In genomic region chr15:89073993-89074603, GRCm38 (mm10) we compare ENCODE assay signal across 9 mouse cellular contexts. TPM values are rescaled to one million over a fixed set of nuclear protein-coding genes. Genes with fewer than 3 reads are reported as not detected.
DNase-seq lines count a peak whose midpoint lies in the region; ATAC-seq and TF ChIP-seq lines count a peak whose summit lies in the region.
"Had no signal": no experiment of that assay in that cellular context is flagged by ENCODE, and none has a peak within 500 bp of the region (broad histone marks: within the 10 kb centered on the region; RNA-seq: fewer than 3 reads in every experiment).

No protein-coding gene starts in this region.

- H3K9ac ChIP-seq in heart, embryonic 12.5 days: peak overlapping the region; percentile 37; the same call in 1 of the 2 replicates
- H3K9ac ChIP-seq in limb, embryonic 13.5 days: peak overlapping the region; percentile 92

- peak overlapping the region; percentile 86 for H3K4me2 ChIP-seq in heart, embryonic 12.5 days
- peak overlapping the region; percentile 95; the same call in 1 of the 2 replicates for H3K4me2 ChIP-seq in limb, embryonic 13.5 days (replicated peaks)

- H3K9me3 ChIP-seq in heart, embryonic 12.5 days (replicated peaks): no peaks in the 10 kb centered on the region
- no peaks in the 10 kb centered on the region for H3K9me3 ChIP-seq in limb, embryonic 13.5 days

- ATAC-seq in heart, embryonic 12.5 days (ENCODE audit: insufficient number of reproducible peaks, low FRiP score): no peak
- no peak for ATAC-seq in limb, embryonic 13.5 days (ENCODE audit: low FRiP score, low read depth)

- peaks cover 14% of the 10 kb centered on the region for H3K27me3 ChIP-seq in heart, embryonic 12.5 days (replicated peaks)
- H3K27me3 ChIP-seq in limb, embryonic 13.5 days: peaks cover 21% of the 10 kb centered on the region

- DNase-seq in layer of hippocampus, adult 2 months (ENCODE audit: low spot score in 2 of 2): no peak
- no peak for DNase-seq in layer of hippocampus, adult 11-12 months (ENCODE audit: low spot score)
- peak; percentile 70 for DNase-seq in brain, adult 2 months (ENCODE audit: low read depth, low spot score)
- DNase-seq in Muller cell, postnatal 12 days (ENCODE audit: inconsistent ontology term): no peak
- no peak for DNase-seq in adrenal gland, adult 8-10 months
- DNase-seq in spleen, postnatal 14 days (ENCODE audit: low spot score in 2 of 2): no peak
- DNase-seq: kidney, adult 11 months had no signal

- H3K4me3 ChIP-seq in layer of hippocampus, adult 2 months: no peak overlapping the region
- H3K4me3 ChIP-seq in heart, embryonic 12.5 days: no peak overlapping the region
- no peak overlapping the region for H3K4me3 ChIP-seq in limb, embryonic 13.5 days

- H3K36me3 ChIP-seq in heart, embryonic 12.5 days: no peaks in the 10 kb centered on the region
- H3K36me3 ChIP-seq in limb, embryonic 13.5 days: no peaks in the 10 kb centered on the region

- peaks cover 54% of the 10 kb centered on the region for H3K4me1 ChIP-seq in heart, embryonic 12.5 days (replicated peaks)
- H3K4me1 ChIP-seq in limb, embryonic 13.5 days: peaks cover 39% of the 10 kb centered on the region

- no peak for TF ChIP-seq CTCF in layer of hippocampus, adult 2 months (conservative IDR thresholded peaks at IDR 0.05)

- WGBS in heart, embryonic 12.5 days: 39% methylated on average over 10 of the region's 10 CpGs
- 57% methylated on average over 10 of the region's 10 CpGs for WGBS in limb, embryonic 13.5 days

- peak overlapping the region; percentile 94 for H3K27ac ChIP-seq in layer of hippocampus, adult 2 months
- H3K27ac ChIP-seq in heart, embryonic 12.5 days (ENCODE audit: poor library complexity, severe bottlenecking): peak overlapping the region; percentile 93
- H3K27ac ChIP-seq in limb, embryonic 13.5 days: no peak overlapping the region

RNA-seq across cellular contexts. Expression of gene Trabd, which starts 0.8 kb away (rescaled TPM):
- 10 to 100 TPM; 21.4 to 24.2 TPM for total RNA-seq in layer of hippocampus, adult 2 months (2021)
- polyA plus RNA-seq in heart, embryonic 12.5 days (2016; fragmentation: Nextera tagmentation; extraction: Ambion mirVana): 51.7 and 53.5 TPM in 2 replicates
- 49.4 and 51.3 TPM in 2 replicates for polyA plus RNA-seq in limb, embryonic 13.5 days (2015; fragmentation: Nextera tagmentation; extraction: Ambion mirVana)
- total RNA-seq in adrenal gland, adult 8-10 months (2022): 10 to 100 TPM; 37.0 to 49.0 (median 43.7) TPM

RNA-seq across cellular contexts. Expression of gene Panx2, which starts 14.6 kb away (rescaled TPM):
- total RNA-seq in layer of hippocampus, adult 2 months (2021): 100 to 1,000 TPM; 159 to 177 TPM
- polyA plus RNA-seq in heart, embryonic 12.5 days (2016; fragmentation: Nextera tagmentation; extraction: Ambion mirVana): 1.8 and 2.4 TPM in 2 replicates
- polyA plus RNA-seq in limb, embryonic 13.5 days (2015; fragmentation: Nextera tagmentation; extraction: Ambion mirVana): 0.68 and 0.90 TPM in 2 replicates
- total RNA-seq in adrenal gland, adult 8-10 months (2022): 1 to 10 TPM in 3 of 4 experiments, under 1 TPM in 1; 0.78 to 2.4 (median 1.7) TPM

RNA-seq across cellular contexts. Expression of gene Selenoo, which starts 14.8 kb away (rescaled TPM):
- 10 to 100 TPM; 21.2 to 22.0 TPM for total RNA-seq in layer of hippocampus, adult 2 months (2021)
- 12.4 and 12.6 TPM in 2 replicates for polyA plus RNA-seq in heart, embryonic 12.5 days (2016; fragmentation: Nextera tagmentation; extraction: Ambion mirVana)
- polyA plus RNA-seq in limb, embryonic 13.5 days (2015; fragmentation: Nextera tagmentation; extraction: Ambion mirVana): 18.6 and 19.0 TPM in 2 replicates
- total RNA-seq in adrenal gland, adult 8-10 months (2022): 10 to 100 TPM; 44.0 to 52.1 (median 46.1) TPM

RNA-seq across cellular contexts. Expression of gene Tubgcp6, which starts 48.8 kb away (rescaled TPM):
- total RNA-seq in layer of hippocampus, adult 2 months (2021): 10 to 100 TPM; 31.0 to 31.5 TPM
- polyA plus RNA-seq in heart, embryonic 12.5 days (2016; fragmentation: Nextera tagmentation; extraction: Ambion mirVana): 13.7 and 15.8 TPM in 2 replicates
- 17.5 and 18.1 TPM in 2 replicates for polyA plus RNA-seq in limb, embryonic 13.5 days (2015; fragmentation: Nextera tagmentation; extraction: Ambion mirVana)
- 10 to 100 TPM; 16.0 to 24.6 (median 20.3) TPM for total RNA-seq in adrenal gland, adult 8-10 months (2022)

RNA-seq across cellular contexts. Expression of gene Hdac10, which starts 54.4 kb away (rescaled TPM):
- 10 to 100 TPM; 16.3 to 17.9 TPM for total RNA-seq in layer of hippocampus, adult 2 months (2021)
- polyA plus RNA-seq in heart, embryonic 12.5 days (2016; fragmentation: Nextera tagmentation; extraction: Ambion mirVana): 12.7 and 13.4 TPM in 2 replicates
- 17.4 and 18.7 TPM in 2 replicates for polyA plus RNA-seq in limb, embryonic 13.5 days (2015; fragmentation: Nextera tagmentation; extraction: Ambion mirVana)
- 10 to 100 TPM; 13.2 to 23.1 (median 18.0) TPM for total RNA-seq in adrenal gland, adult 8-10 months (2022)

Comparison
In these comparisons a context has a peak if more than half of its experiments do, and no peak if none do; other contexts are left out.
1. RNA of gene Panx2, which starts 14.6 kb away (total RNA-seq): 159 to 177 TPM in layer of hippocampus, adult 2 months; 0.78 to 2.4 TPM in adrenal gland, adult 8-10 months; every median in the first group is over 10 times any median in the second.